Mouse (Mus musculus) adrenal gland, postnatal 0 days (tissue): ENCODE measurements around the gene Tubb2a. TPM values are rescaled to one million over a fixed set of nuclear protein-coding genes. Genes with fewer than 3 reads are reported as not detected.

ENCODE experiments used
- polyA plus RNA-seq: library from polyadenylated mRNA; unstranded; fragments of >200 nt; fragmentation: Nextera tagmentation; extraction: Ambion mirVana; gene quantifications from 2 replicates; pipeline ENCODE4 v1.2.1, GENCODE M21; 2015

The Tubb2a gene
- polyA plus RNA-seq: 153 and 442 TPM in 2 replicates

GRCm38 (mm10) chr13:34077492-34078271 lies at the start of gene Tubb2a:
TSS of gene Tubb2a (minus strand) at chr13:34078007.

GRCm38 (mm10) chr13:34037172-34038055 lies 40.4 kb downstream of the Tubb2a start, which contains the start of gene Bphl:
TSS of gene Bphl (plus strand) at chr13:34037597.

Other genes starting within 250 kb of the Tubb2a start
- gene Serpinb6e, start 234.6 kb downstream of the Tubb2a start, polyA plus RNA-seq: 0.08 TPM in 1 of 2 replicates, not detected in the other
- 0.86 and 3.1 TPM in 2 replicates for gene Serpinb6c, start 172.3 kb downstream of the Tubb2a start, polyA plus RNA-seq
- 39.7 and 54.2 TPM in 2 replicates for gene Nqo2, start 113.3 kb downstream of the Tubb2a start, polyA plus RNA-seq
- gene Ripk1, start 75.6 kb downstream of the Tubb2a start, polyA plus RNA-seq: 12.7 and 18.0 TPM in 2 replicates
- gene Serpinb6a, start 75.2 kb downstream of the Tubb2a start, polyA plus RNA-seq: 205 and 267 TPM in 2 replicates
- gene Bphl, start 40.4 kb downstream of the Tubb2a start, polyA plus RNA-seq: 68.8 and 124 TPM in 2 replicates
- 32.6 and 114 TPM in 2 replicates for gene Tubb2b, start 52.5 kb upstream of the Tubb2a start, polyA plus RNA-seq
- 98.8 and 136 TPM in 2 replicates for gene Psmg4, start 85.0 kb upstream of the Tubb2a start, polyA plus RNA-seq